Mouse (Mus musculus): ENCODE results near the gene Ctla4. TPM values are rescaled to one million over a fixed set of nuclear protein-coding genes. Genes with fewer than 3 reads are reported as not detected.
A peak's percentile ranks its signal among the peaks of the same experiment; 100 is the strongest.

The Ctla4 gene
- polyA plus RNA-seq, 1 experiment from 2014 or later = not detected

- no peak for ATAC-seq
- Histone ChIP-seq H3K4me3 (replicated peaks) (no peak overlapping the region), H3K27me3 (no peaks in the 10 kb centered on the region), H3K27ac (no peak overlapping the region), H3K36me3 (no peaks in the 10 kb centered on the region), H3K4me2 (replicated peaks) (no peak overlapping the region), H3K9me3 (no peaks in the 10 kb centered on the region), H3K4me1 (replicated peaks) (no peaks in the 10 kb centered on the region; the same call in 1 of the 2 replicates), H3K9ac (replicated peaks) (no peak overlapping the region)
- WGBS = 91% methylated on average over 2 of the region's 2 CpGs
These were observed 17.7 kb downstream of the Ctla4 start for GRCm38 (mm10) chr1:60904456-60904978.

GRCm38 (mm10) chr1:60907466-60907865 is 20.7 kb downstream of the Ctla4 start:
- no peaks in the 10 kb centered on the region for H3K27me3 ChIP-seq
- no peak overlapping the region for H3K4me3 ChIP-seq (replicated peaks)
- peaks cover 2% of the 10 kb centered on the region; the same call in 1 of the 2 replicates for H3K4me1 ChIP-seq (replicated peaks)
- H3K27ac ChIP-seq = no peak overlapping the region
- no peak overlapping the region for H3K4me2 ChIP-seq (replicated peaks)
- no peak overlapping the region for H3K9ac ChIP-seq (replicated peaks)
- 96% methylated on average over 3 of the region's 3 CpGs for WGBS
- no peaks in the 10 kb centered on the region for H3K9me3 ChIP-seq
- ATAC-seq = no peak
- H3K36me3 ChIP-seq = no peaks in the 10 kb centered on the region

- no peak overlapping the region for H3K4me3 ChIP-seq (replicated peaks)
- no peak for ATAC-seq
- no peaks in the 10 kb centered on the region for H3K27me3 ChIP-seq
- no peaks in the 10 kb centered on the region for H3K36me3 ChIP-seq
- WGBS = 90% methylated on average over 9 of the region's 9 CpGs
- H3K9me3 ChIP-seq = no peaks in the 10 kb centered on the region
- no peak overlapping the region for H3K4me2 ChIP-seq (replicated peaks)
- H3K4me1 ChIP-seq (replicated peaks) = 0 out of 2 replicates have a peak, but pooled peaks cover 2% of the 10 kb centered on the region
- H3K9ac ChIP-seq (replicated peaks) = no peak overlapping the region
- no peak overlapping the region for H3K27ac ChIP-seq
These were observed 22.0 kb downstream of the Ctla4 start for GRCm38 (mm10) chr1:60908751-60909161.

GRCm38 (mm10) chr1:60909746-60910145 is 22.9 kb downstream of the Ctla4 start:
- H3K4me2 ChIP-seq (replicated peaks) = no peak overlapping the region
- no peaks in the 10 kb centered on the region for H3K27me3 ChIP-seq
- H3K36me3 ChIP-seq = no peaks in the 10 kb centered on the region
- 64% methylated on average over 1 of the region's 1 CpGs for WGBS
- no peak for ATAC-seq
- H3K4me1 ChIP-seq (replicated peaks) = 0 out of 2 replicates have a peak, but pooled peaks cover 2% of the 10 kb centered on the region
- no peak overlapping the region for H3K27ac ChIP-seq
- H3K4me3 ChIP-seq (replicated peaks) = no peak overlapping the region
- H3K9ac ChIP-seq (replicated peaks) = no peak overlapping the region
- no peaks in the 10 kb centered on the region for H3K9me3 ChIP-seq

- Histone ChIP-seq H3K4me2 (replicated peaks) (no peak overlapping the region), H3K9ac (replicated peaks) (no peak overlapping the region), H3K36me3 (no peaks in the 10 kb centered on the region), H3K27ac (no peak overlapping the region), H3K27me3 (no peaks in the 10 kb centered on the region), H3K4me1 (replicated peaks) (0 out of 2 replicates have a peak, but pooled peaks cover 2% of the 10 kb centered on the region), H3K9me3 (no peaks in the 10 kb centered on the region), H3K4me3 (replicated peaks) (no peak overlapping the region)
- no peak for ATAC-seq
- WGBS = 29% methylated on average over 1 of the region's 1 CpGs
These were observed 24.0 kb downstream of the Ctla4 start for GRCm38 (mm10) chr1:60910796-60911195.

- WGBS = 93% methylated on average over 3 of the region's 3 CpGs
- H3K9ac ChIP-seq (replicated peaks) = no peak overlapping the region
- no peak overlapping the region for H3K4me3 ChIP-seq (replicated peaks)
- no peaks in the 10 kb centered on the region for H3K9me3 ChIP-seq
- no peak overlapping the region for H3K4me2 ChIP-seq (replicated peaks)
- no peak for ATAC-seq
- H3K36me3 ChIP-seq = no peaks in the 10 kb centered on the region
- H3K27ac ChIP-seq = no peak overlapping the region
- 0 out of 2 replicates have a peak, but pooled peaks cover 2% of the 10 kb centered on the region for H3K4me1 ChIP-seq (replicated peaks)
- no peaks in the 10 kb centered on the region for H3K27me3 ChIP-seq
These were observed 24.8 kb downstream of the Ctla4 start for GRCm38 (mm10) chr1:60911631-60912030.

GRCm38 (mm10) chr1:60913305-60913704 is 26.5 kb downstream of the Ctla4 start:
- H3K9ac ChIP-seq (replicated peaks) = no peak overlapping the region
- ATAC-seq = no peak
- H3K27ac ChIP-seq = no peak overlapping the region
- H3K4me2 ChIP-seq (replicated peaks) = no peak overlapping the region
- no peaks in the 10 kb centered on the region for H3K36me3 ChIP-seq
- no peaks in the 10 kb centered on the region for H3K27me3 ChIP-seq
- H3K9me3 ChIP-seq = no peaks in the 10 kb centered on the region
- 85% methylated on average over 4 of the region's 4 CpGs for WGBS
- no peak overlapping the region for H3K4me3 ChIP-seq (replicated peaks)
- H3K4me1 ChIP-seq (replicated peaks) = 0 out of 2 replicates have a peak, but pooled peaks cover 2% of the 10 kb centered on the region

GRCm38 (mm10) chr1:60916281-60916781 is 29.5 kb downstream of the Ctla4 start:
- H3K9me3 ChIP-seq = no peaks in the 10 kb centered on the region
- H3K27ac ChIP-seq = no peak overlapping the region
- H3K27me3 ChIP-seq = no peaks in the 10 kb centered on the region
- H3K9ac ChIP-seq (replicated peaks) = no peak overlapping the region
- 82% methylated on average over 10 of the region's 10 CpGs for WGBS
- no peak for ATAC-seq
- H3K36me3 ChIP-seq = no peaks in the 10 kb centered on the region
- H3K4me1 ChIP-seq (replicated peaks) = peaks cover 8% of the 10 kb centered on the region; the same call in 1 of the 2 replicates
- no peak overlapping the region for H3K4me3 ChIP-seq (replicated peaks)
- no peak overlapping the region for H3K4me2 ChIP-seq (replicated peaks)

- Histone ChIP-seq H3K4me2 (replicated peaks) (no peak overlapping the region), H3K36me3 (no peaks in the 10 kb centered on the region), H3K9ac (replicated peaks) (no peak overlapping the region), H3K4me1 (replicated peaks) (peaks cover 8% of the 10 kb centered on the region; the same call in 1 of the 2 replicates), H3K9me3 (no peaks in the 10 kb centered on the region), H3K27ac (no peak overlapping the region), H3K27me3 (no peaks in the 10 kb centered on the region), H3K4me3 (replicated peaks) (no peak overlapping the region)
- ATAC-seq = no peak
- WGBS = 80% methylated on average over 24 of the region's 24 CpGs
These were observed 33.9 kb downstream of the Ctla4 start for GRCm38 (mm10) chr1:60920493-60921355.

- no peak for ATAC-seq
- H3K27ac ChIP-seq = no peak overlapping the region
- no peak overlapping the region for H3K4me2 ChIP-seq (replicated peaks)
- H3K27me3 ChIP-seq = no peaks in the 10 kb centered on the region
- H3K9ac ChIP-seq (replicated peaks) = no peak overlapping the region
- no peaks in the 10 kb centered on the region for H3K36me3 ChIP-seq
- 98% methylated on average over 3 of the region's 3 CpGs for WGBS
- H3K4me3 ChIP-seq (replicated peaks) = no peak overlapping the region
- H3K9me3 ChIP-seq = no peaks in the 10 kb centered on the region
- no peaks in the 10 kb centered on the region for H3K4me1 ChIP-seq (replicated peaks)
These were observed 42.2 kb downstream of the Ctla4 start for GRCm38 (mm10) chr1:60929036-60929435.

- Histone ChIP-seq H3K27ac (no peak overlapping the region), H3K36me3 (no peaks in the 10 kb centered on the region), H3K4me2 (replicated peaks) (no peak overlapping the region), H3K4me1 (replicated peaks) (no peaks in the 10 kb centered on the region), H3K9me3 (no peaks in the 10 kb centered on the region), H3K27me3 (no peaks in the 10 kb centered on the region), H3K4me3 (replicated peaks) (no peak overlapping the region), H3K9ac (replicated peaks) (no peak overlapping the region)
- ATAC-seq = no peak
- WGBS = 88% methylated on average over 7 of the region's 7 CpGs
These were observed 43.6 kb downstream of the Ctla4 start for GRCm38 (mm10) chr1:60930397-60930796.

GRCm38 (mm10) chr1:60935968-60936581 is 49.3 kb downstream of the Ctla4 start:
- 47% methylated on average over 8 of the region's 8 CpGs for WGBS
- H3K9ac ChIP-seq (replicated peaks) = no peak overlapping the region
- H3K27ac ChIP-seq = no peak overlapping the region; the same call in 1 of the 2 replicates
- H3K4me1 ChIP-seq (replicated peaks) = 0 out of 2 replicates have a peak, but pooled peaks cover 3% of the 10 kb centered on the region
- H3K4me2 ChIP-seq (replicated peaks) = 0 out of 2 replicates have a peak overlapping the region, but pooled peaks have one; percentile 19
- no peaks in the 10 kb centered on the region for H3K9me3 ChIP-seq
- no peaks in the 10 kb centered on the region for H3K27me3 ChIP-seq
- no peaks in the 10 kb centered on the region for H3K36me3 ChIP-seq
- H3K4me3 ChIP-seq (replicated peaks) = no peak overlapping the region
- ATAC-seq = peak; percentile 62; the same call in 1 of the 2 replicates
